Mouse (Mus musculus): ENCODE results near the gene Arhgap17. TPM values are rescaled to one million over a fixed set of nuclear protein-coding genes. Genes with fewer than 3 reads are reported as not detected.

Arhgap17 gene
- 10 to 100 TPM; 14.9 to 17.4 TPM for total RNA-seq (2021)

DNA sequence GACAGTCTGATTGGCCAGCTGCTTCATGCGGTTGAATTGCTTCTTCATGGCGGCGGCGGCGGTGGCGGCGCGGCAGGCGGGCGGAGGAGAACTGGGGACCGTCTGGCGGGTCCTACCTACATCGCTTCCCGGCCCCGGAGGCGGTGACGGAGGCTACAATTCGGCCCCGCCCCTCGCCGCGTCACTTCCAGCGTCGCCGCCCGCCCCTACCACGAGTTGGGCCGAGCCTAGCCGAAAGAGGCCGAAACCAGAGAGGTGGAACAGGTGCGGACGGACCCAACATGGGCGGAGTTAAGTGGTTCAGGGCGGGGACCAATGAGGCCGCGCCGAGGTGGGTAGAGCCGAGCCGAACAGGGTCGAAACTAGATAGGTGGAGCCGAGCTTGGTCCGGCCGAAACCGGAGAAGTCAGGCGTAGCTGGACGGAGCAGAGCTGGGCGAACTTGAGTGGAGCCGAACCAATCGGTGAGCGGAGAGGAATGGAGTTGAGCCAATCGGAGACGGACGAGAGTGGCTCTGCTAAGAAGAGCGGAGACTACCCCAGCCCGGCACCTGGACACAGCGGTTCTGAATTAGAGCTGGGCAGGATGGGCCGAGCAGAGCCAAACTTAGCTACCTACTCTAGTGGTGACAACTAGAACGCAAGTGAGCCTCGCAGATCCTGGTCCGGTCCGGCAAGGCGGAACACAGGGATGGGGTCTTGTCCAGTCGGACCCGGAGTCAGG, at the start of gene Arhgap17, which contains the start of gene Lcmt1:
Gene Arhgap17 (minus strand): TSS at position 157 of the 723 bp plus-strand sequence.
Gene Lcmt1 (plus strand): TSS at position 26 of the 723 bp plus-strand sequence.
- peak; percentile 92 to 97 for DNase-seq (ENCODE audit: extremely low spot score in 1 of 2, low spot score in 2 of 2)
- intact Hi-C loops (cut with DNase I), result no loop called here

DNA sequence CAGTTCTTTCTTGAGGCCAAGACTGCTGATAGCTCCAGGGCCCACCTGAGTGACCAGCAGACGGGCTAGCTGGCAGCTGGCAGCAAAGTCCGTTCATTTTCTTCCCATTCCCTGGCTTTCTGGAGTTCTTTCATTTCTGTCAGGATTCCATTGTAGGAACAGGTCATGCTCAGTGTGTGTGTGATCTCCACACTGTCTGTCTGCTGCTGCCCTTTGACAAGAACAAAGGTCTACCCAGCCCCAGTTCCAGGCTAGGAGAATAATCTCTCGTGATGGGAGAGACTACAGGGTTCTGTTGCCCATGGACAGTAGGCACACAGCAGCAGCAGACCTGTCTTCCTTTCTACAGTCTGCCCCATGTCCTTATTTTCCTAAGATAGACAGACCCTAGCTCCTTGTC, 47.9 kb upstream of the Arhgap17 start:
- no peak for DNase-seq (ENCODE audit: extremely low spot score in 1 of 2, low spot score in 2 of 2)
- intact Hi-C loops (cut with DNase I), result no loop called here

DNA sequence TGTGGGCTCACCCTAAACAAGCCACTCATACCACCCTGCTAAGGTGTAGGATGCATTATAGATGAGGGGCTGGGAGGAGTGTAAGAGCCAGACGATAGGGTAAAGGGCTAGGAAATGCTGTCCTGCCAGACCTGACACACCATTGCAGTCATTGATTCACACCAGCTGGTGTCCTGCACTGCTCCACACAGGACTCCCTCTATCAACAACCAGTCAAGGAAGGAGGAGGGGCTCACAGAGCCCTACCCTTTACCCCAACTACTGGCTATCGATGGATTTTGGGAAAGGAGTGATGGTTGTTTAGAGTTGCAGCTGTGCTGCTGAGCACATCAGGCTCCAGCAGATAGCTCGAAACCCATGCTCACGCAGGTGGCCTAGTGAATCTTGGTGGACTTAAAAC, 47.1 kb upstream of the Arhgap17 start:
- intact Hi-C loops (cut with DNase I), result no loop called here
- no peak for DNase-seq (ENCODE audit: extremely low spot score in 1 of 2, low spot score in 2 of 2)

DNA sequence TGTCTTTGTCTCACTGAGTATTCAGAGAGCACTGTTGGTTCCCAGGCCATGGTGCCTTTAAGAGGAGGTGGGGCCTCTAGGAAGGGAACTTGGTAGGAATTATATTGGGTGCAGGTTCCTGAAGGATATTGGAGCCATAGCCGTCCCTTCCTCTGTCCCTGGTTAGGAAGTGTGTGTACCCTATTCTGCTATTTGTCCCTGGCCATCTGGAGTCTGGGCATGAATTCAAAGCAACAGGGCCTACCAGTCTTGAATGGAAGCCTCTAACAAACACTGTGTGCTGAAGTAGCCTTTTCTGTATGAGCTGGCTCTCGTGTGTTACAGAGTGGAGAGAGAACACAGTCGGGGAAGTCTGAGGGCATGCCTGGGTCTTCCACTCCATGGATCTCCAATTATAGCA, 42.4 kb upstream of the Arhgap17 start:
- intact Hi-C loops (cut with DNase I), result no loop called here
- DNase-seq (ENCODE audit: extremely low spot score in 1 of 2, low spot score in 2 of 2), result peak in 1 of 2 experiments; percentile 28

DNA sequence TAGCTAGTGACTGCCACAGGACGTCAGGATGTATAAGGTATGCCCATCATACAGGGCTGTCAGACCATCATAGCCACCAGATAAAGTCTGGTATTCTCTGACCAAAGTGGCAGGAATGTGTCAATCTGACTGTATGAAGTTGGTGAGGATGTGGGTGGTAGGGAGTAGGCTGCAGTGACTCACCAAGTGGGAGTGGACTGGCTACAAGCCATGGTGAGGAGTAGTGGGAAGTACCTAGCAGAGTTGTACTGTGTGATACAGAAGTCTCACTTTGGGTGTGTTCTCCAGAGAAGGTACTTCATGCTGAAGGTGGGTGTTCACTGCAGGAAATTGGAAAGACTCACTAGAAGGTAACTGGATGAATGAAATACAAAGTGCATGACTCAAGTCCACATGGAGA, 41.4 kb upstream of the Arhgap17 start:
- intact Hi-C loops (cut with DNase I), result no loop called here
- DNase-seq (ENCODE audit: extremely low spot score in 1 of 2, low spot score in 2 of 2), result no peak

DNA sequence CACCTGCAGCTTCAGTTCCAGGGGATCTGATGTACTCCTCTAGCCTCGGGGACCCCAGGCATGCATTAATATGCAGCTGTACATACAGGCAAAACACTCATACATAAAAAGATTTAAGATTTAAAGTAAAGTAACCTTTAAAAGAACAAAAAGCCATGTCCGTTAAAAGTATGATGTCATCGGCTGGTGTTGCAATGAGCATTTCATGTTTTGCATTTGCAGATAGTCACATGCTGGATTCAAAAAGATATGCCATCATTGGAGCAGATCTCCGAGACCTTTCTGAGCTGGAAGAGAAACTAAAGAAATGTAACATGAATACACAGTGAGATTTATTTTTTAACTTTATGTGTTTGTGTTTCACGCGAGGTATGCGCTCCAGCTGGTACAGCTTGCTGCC, 40.8 kb upstream of the Arhgap17 start:
- intact Hi-C loops (cut with DNase I), result no loop called here
- DNase-seq (ENCODE audit: extremely low spot score in 1 of 2, low spot score in 2 of 2), result no peak

DNA sequence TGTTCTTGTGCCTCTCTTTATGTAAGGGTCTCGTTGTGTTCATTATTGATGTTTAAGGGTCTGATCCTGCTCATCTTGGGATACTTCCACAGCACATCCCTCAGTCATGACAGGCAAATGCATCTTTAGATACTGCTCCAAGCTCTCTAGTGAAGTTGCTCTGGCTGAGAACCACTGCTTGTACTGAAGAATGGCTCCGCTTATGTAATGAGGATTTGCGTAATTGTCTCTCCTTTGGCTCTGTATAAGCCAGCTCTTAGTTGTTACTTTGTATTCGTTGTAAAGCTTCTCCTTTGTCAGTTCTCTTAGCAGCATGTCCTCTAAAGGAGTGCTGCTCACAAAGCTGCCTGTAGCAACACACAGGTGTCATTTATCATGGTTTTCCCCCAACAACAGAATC, 37.3 kb upstream of the Arhgap17 start:
- DNase-seq (ENCODE audit: extremely low spot score in 1 of 2, low spot score in 2 of 2), result no peak
- intact Hi-C loops (cut with DNase I), result no loop called here

DNA sequence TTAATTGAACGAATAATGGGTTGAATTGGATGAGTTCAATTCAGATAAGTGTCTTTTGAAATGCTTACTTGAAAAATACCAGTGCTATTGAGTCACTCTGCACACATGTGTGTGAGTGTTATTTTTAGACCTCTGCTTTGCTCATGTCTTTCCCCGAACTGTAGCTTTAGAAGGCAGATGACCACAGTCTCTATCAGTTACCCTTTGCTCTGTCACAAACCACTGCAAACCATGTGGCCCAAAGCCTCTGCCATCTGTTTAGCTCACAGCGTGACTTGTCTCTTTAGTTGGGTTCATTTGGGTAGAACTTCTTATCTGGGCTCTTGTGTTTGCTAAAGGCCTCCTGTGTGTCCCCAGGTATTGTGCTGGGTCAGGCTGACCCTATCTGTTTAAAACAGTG, 35.9 kb upstream of the Arhgap17 start:
- no peak for DNase-seq (ENCODE audit: extremely low spot score in 1 of 2, low spot score in 2 of 2)
- intact Hi-C loops (cut with DNase I), result no loop called here

DNA sequence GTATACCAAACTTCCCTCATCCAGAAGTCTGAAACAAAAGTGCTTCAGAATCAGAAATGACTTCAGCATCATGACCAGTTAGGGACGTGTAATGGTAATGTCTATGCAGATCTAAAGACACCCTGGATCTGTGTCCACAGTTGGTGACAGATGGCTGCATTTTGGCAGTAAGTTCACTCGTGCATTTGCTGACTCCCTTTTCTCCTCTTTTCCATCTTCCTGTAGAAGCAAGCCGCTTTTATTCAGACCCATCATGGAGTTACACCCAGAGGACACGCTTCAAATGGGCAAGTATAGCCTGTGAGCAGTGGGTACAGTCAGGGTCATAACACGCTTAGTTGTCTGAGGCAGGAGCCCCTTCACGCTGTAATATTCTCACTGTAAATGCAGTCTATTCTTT, 34.5 kb upstream of the Arhgap17 start:
- DNase-seq (ENCODE audit: extremely low spot score in 1 of 2, low spot score in 2 of 2), result no peak
- intact Hi-C loops (cut with DNase I), result no loop called here

DNA sequence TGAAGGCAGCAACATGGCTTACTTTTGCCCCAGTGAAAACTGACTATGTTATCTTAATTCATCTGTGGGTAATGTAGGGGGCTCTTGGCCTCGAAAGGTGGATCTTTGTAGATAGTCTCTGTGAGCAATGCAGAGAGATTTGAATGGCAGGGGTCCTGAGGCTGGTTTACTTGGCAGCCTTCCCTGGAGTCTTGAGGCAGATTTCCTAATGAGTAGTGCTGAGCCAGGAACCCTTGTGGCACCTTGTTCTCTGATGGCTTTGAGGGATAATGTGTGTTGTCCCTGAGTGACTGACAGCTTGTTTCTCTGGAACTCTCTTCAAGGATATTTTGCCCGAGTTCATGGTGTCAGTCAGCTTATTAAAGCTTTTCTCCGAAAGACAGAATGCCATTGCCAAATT, 31.4 kb upstream of the Arhgap17 start:
- DNase-seq (ENCODE audit: extremely low spot score in 1 of 2, low spot score in 2 of 2), result no peak
- intact Hi-C loops (cut with DNase I), result no loop called here

DNA sequence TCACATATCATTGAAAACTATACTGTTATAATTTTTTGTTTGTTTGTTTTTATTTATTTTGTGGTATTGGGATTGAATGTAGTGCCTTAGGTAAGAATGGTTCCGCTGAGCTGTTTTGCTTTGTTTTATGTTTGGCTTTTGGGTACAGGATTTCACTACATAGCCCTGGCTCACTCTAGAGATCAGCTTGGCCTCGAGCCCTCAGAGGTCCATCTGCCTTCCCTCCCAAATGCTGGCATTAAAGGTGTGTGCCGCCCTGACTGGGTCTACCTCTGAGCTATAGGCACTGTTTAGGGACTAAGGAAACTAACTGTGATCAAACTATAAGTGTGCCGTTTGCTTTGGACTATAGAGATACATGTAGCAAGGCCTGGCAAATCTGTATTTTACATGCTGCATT, 29.6 kb upstream of the Arhgap17 start:
- DNase-seq (ENCODE audit: extremely low spot score in 1 of 2, low spot score in 2 of 2), result no peak
- intact Hi-C loops (cut with DNase I), result loop anchor here (5.0 kb wide), 1 partner anchor 68 kb away; no protein-coding TSS in a partner anchor

DNA sequence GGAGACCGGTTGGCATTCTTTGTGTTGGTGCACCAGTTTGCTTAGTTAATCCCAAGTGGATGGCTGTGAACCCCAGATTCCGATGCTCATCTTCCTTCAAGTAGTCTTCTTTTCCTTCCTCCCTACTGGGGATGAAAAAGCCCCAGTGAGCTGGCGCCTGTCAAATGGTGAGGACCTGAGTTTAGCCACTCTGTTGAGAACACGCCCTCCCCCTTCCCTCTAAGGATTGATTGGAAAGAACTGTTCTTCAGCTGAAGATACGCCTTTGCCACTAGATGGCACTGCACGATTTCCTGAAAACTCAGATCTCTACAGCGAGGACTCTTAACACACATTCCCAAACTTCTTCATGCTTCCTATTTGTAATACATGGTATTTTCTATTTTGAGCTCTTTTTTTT, 29.1 kb upstream of the Arhgap17 start:
- intact Hi-C loops (cut with DNase I), result loop anchor here (5.0 kb wide), 1 partner anchor 68 kb away; no protein-coding TSS in a partner anchor

DNA sequence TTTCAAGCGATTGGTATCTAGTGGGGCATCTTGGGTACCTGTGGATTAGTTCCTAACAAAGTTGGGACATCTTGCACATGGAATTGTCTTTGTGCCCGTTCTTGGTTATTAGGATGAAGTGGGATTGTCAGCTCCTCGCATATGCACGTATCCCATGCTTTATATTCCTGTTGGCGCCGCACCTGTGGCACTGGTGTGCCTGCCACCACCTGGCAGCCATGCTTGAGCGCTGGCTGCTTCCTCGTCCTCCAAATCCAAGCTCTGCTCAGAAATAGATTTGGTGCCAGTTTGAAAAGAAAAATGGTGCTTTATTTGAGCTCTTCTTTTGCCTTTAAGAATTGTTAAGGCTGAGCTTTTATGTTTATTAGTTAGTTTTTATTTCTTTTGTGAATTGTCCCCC, 28.2 kb upstream of the Arhgap17 start:
- no peak for DNase-seq (ENCODE audit: extremely low spot score in 1 of 2, low spot score in 2 of 2)
- intact Hi-C loops (cut with DNase I), result loop anchor here (5.0 kb wide), 1 partner anchor 69 kb away; no protein-coding TSS in a partner anchor

More for the DNA sequence above, 29.1 kb upstream of the Arhgap17 start:
- peak; percentile 45 to 61 for DNase-seq (ENCODE audit: extremely low spot score in 1 of 2, low spot score in 2 of 2)

DNA sequence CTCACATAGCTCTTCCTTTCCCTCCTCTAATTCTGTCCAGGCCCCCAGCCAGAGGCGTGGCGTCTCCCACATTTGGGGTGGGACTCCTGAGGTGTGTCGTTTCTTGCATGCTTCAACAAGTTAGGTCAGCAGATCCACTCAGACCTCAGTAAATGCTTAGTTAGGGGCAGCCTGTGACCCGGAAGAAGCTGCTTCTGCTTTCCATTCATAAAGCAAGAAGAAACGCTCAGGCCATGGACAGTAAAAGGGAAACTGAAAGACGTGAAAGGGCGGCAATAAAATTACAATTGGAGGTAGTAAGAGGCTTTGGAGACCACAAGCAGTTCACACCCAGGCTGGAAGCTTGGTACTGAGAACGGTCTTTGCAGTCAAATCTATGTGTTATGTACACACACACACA, 27.7 kb upstream of the Arhgap17 start:
- no peak for DNase-seq (ENCODE audit: extremely low spot score in 1 of 2, low spot score in 2 of 2)
- intact Hi-C loops (cut with DNase I), result loop anchor here (5.0 kb wide), 1 partner anchor 70 kb away; no protein-coding TSS in a partner anchor

DNA sequence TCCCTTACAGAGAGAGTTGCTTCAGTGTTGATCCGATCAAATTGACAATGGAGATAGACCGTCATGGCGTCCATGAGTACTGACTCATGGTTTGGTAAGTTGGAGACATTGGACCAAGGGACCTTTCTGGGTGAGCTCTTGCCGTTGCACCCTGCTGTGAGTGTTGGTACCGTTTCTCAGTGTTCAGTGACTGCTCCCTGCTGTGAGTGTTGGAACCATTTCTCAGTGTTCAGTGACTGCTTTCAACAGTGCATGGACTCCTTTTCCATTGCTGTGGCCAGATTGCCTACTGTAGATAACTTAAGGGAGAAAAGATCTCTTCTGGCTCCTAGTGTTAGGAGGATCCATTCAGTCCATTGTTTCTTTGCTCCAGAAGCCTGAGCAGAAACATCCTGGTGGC, 27.2 kb upstream of the Arhgap17 start:
- intact Hi-C loops (cut with DNase I), result loop anchor here (5.0 kb wide), 1 partner anchor 70 kb away; no protein-coding TSS in a partner anchor
- no peak for DNase-seq (ENCODE audit: extremely low spot score in 1 of 2, low spot score in 2 of 2)

DNA sequence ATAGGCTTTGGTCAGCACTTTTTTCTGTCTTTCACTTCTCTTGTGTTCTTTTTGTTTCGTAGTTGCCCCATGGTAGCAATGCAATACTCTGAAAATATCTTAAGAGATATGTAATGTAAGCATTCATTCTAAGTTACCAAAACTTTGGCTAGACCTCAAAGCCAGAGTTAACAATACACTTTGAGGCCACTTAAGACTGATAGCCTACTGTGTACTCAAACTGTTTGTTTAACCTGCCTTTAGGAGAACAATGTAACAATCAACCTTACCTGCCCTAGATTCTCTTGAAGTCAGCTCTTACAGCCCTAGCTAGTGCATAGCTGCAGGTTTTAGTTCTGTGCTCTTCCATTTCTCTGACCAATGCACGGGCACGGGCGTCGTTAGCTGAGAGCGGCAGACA, 24.6 kb upstream of the Arhgap17 start:
- intact Hi-C loops (cut with DNase I), result no loop called here
- no peak for DNase-seq (ENCODE audit: extremely low spot score in 1 of 2, low spot score in 2 of 2)

DNA sequence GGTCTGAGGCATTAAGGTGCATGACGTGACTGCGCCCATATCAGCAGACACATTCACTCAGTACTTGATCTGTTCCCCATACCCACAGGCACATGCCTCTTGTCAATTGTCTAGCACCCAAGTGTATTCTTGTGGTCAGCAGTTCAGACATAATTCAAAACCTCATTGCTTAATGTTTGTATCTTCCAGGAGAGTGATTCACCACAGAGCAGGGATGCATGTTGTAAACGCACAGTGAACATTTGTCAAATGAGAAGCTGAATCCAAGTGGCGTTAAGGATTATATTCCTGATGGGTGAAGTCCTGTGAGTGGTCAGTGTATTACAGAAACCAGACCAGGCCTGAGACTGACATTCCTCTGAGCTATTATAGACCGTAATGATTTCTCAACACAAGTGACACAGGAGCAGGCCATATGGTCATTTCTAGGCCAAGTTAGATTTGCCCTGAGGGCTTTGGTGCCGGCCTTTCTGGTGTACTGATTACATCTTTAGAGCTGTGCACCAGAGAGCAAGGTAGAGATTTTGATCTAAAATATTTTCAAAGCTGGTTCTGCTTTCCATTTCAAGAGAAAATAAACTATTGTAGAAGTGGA, 20.1 kb upstream of the Arhgap17 start:
- intact Hi-C loops (cut with DNase I), result no loop called here
- no peak for DNase-seq (ENCODE audit: extremely low spot score in 1 of 2, low spot score in 2 of 2)

DNA sequence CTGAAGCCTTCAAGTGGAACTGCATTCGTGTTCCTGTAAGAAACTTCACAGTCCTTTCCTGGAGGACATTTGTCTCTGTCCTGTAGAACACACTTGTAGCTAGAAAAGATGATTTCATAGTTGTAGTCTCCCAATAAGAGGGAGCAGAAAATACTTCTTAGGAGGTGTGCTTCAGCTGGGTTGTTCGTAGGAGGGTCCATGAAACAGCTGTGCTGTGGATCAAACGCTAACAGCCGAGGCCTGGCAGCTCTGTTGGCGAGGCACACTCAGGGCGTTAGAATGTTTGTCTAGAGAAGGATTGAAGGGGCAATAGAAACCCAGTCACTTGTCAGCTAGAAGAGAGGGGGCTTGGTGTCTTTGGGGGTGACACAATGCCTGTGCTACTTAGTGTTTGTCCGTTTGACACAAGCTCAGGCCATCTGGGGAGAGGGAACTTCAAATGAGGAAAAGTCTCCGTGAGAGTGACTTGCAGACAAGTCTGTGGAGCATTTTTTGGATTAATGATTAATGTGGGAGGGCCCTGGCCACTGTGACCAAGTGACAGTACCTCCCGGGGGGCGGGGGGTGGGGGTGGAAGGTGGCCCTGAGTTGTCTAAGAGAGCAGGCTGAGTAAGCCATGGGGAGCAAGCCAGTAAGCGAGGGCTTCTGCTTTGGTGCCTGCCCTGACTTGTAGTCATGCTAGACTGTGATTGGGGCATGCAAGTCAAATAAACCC, 16.1 kb upstream of the Arhgap17 start:
- no peak for DNase-seq (ENCODE audit: extremely low spot score in 1 of 2, low spot score in 2 of 2)
- intact Hi-C loops (cut with DNase I), result no loop called here

Measured in left cerebral cortex, postnatal 10 days (tissue).